Mouse (Mus musculus) erythroblast, adult 5-6 weeks (primary cell): ENCODE results near the gene Wnt7a. TPM values are rescaled to one million over a fixed set of nuclear protein-coding genes. Genes with fewer than 3 reads are reported as not detected.

Source experiments
- ATAC-seq: replicated peaks from 2 replicates; pipeline ENCODE4 v1.8.0; 2016; ENCODE audit warnings: moderate number of reproducible peaks, mild to moderate bottlenecking, moderate TSS enrichment, inconsistent platforms; ENCODE audit not compliant: poor library complexity, low FRiP score, severe bottlenecking
- total RNA-seq, 2 experiments: library from RNA; stranded (forward) in 1 of 2; stranded (reverse) in 1 of 2; fragments of 150-400 nt in 1 of 2; fragments of 200-764, 138-1000 nt in 1 of 2; gene quantifications; 2 replicates each; pipeline versions ENCODE4 v1.2.3 to v1.2.4; 2015 to 2017; ENCODE audit warnings: low replicate concordance in 2 of 2

Gene Wnt7a
- total RNA-seq, 2 experiments from 2014 or later, result not detected

- no peak for ATAC-seq
These were observed 63.4 kb downstream of the Wnt7a start for GRCm38 (mm10) chr6:91347721-91348120.

GRCm38 (mm10) chr6:91346906-91347156, 64.3 kb downstream of the Wnt7a start:
- no peak for ATAC-seq

GRCm38 (mm10) chr6:91346071-91346905, 64.9 kb downstream of the Wnt7a start:
- ATAC-seq, result no peak

GRCm38 (mm10) chr6:91345091-91345490, 66.1 kb downstream of the Wnt7a start:
- ATAC-seq, result no peak

GRCm38 (mm10) chr6:91339612-91340246, 71.4 kb downstream of the Wnt7a start:
- ATAC-seq, result no peak

GRCm38 (mm10) chr6:91335470-91335869, 75.7 kb downstream of the Wnt7a start:
- no peak for ATAC-seq

- no peak for ATAC-seq
These were observed 79.3 kb downstream of the Wnt7a start for GRCm38 (mm10) chr6:91331886-91332285.

- ATAC-seq, result no peak
These were observed 85.6 kb downstream of the Wnt7a start for GRCm38 (mm10) chr6:91325556-91325955.

- ATAC-seq, result no peak
These were observed 86.4 kb downstream of the Wnt7a start for GRCm38 (mm10) chr6:91324752-91325151.

GRCm38 (mm10) chr6:91322001-91322772, 89.0 kb downstream of the Wnt7a start:
- no peak for ATAC-seq

Other genes starting within 250 kb of the Wnt7a start
- not detected in 2 replicates for gene Fbln2, start 198.9 kb downstream of the Wnt7a start, total RNA-seq (2015; ENCODE audit: low replicate concordance)
- gene Fbln2, start 198.9 kb downstream of the Wnt7a start, total RNA-seq (2017; ENCODE audit: low replicate concordance), result not detected in 2 replicates
- 2.5 and 6.5 TPM in 2 replicates for gene Chchd4, start 62.2 kb upstream of the Wnt7a start, total RNA-seq (2015; ENCODE audit: low replicate concordance)
- 1.9 and 2.2 TPM in 2 replicates for gene Chchd4, start 62.2 kb upstream of the Wnt7a start, total RNA-seq (2017; ENCODE audit: low replicate concordance)
- 10.2 and 13.8 TPM in 2 replicates for gene Tmem43, start 62.3 kb upstream of the Wnt7a start, total RNA-seq (2015; ENCODE audit: low replicate concordance)
- 11.8 and 16.7 TPM in 2 replicates for gene Tmem43, start 62.3 kb upstream of the Wnt7a start, total RNA-seq (2017; ENCODE audit: low replicate concordance)
- 5.2 and 6.7 TPM in 2 replicates for gene Xpc, start 104.5 kb upstream of the Wnt7a start, total RNA-seq (2015; ENCODE audit: low replicate concordance)
- 9.1 and 14.7 TPM in 2 replicates for gene Xpc, start 104.5 kb upstream of the Wnt7a start, total RNA-seq (2017; ENCODE audit: low replicate concordance)
- 12.7 and 17.1 TPM in 2 replicates for gene Lsm3, start 104.6 kb upstream of the Wnt7a start, total RNA-seq (2015; ENCODE audit: low replicate concordance)
- gene Lsm3, start 104.6 kb upstream of the Wnt7a start, total RNA-seq (2017; ENCODE audit: low replicate concordance), result 41.5 and 78.4 TPM in 2 replicates